Mouse (Mus musculus): Measurements from ENCODE around the gene Nrxn1. TPM values are rescaled to one million over a fixed set of nuclear protein-coding genes. Genes with fewer than 3 reads are reported as not detected.
A peak's percentile ranks its signal among the peaks of the same experiment; 100 is the strongest.

The Nrxn1 gene
- total and polyA plus RNA-seq, 3 experiments = 0.22 TPM; not detected in 2

DNA sequence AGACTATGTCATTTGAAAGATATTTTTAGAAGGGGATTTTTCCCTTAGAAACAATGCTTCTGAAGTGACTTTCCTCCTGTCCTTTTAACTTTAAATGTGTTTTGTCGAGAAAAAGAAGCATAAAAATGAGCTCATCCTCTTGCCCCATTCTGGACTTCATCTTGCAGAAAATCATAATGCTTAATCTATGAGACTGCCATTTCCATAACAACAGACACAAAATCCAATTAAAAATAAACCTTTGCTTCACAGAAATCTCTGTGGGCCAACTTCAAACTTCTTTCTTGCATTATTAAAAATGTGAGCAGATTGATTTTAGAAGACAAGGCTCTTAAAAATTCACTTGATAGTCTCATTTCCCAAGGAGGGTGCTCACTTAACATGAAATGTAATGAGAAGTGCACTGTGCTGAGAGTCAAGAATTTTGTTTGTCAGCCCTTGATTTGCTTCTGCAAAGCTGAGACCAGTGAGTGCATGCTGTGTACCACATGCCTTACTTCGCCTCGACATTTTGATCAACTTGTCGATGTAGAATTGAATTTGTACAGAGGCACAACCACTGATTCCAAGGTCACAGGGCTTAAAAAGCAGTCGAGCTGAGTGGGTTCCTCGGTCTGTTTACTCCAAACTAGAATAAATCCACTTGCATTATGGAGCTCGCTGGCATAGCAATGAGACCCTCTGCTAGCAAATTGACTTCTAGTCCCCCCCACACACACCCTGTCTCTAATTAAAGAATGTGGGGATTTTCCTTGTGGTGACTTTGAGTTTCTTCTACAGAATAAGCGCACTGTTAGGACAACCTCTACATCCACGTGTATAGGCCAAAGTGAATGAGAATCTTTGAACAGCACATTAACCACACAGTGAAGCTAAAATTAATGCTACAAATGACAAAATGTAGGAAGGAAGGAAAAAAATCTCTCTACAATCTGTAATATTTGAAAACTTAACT lies 493.0 kb downstream of the Nrxn1 start:
- no peak for TF ChIP-seq GATA1 (IDR thresholded peaks at IDR 0.05; ENCODE audit: borderline replicate concordance, low read length)
- no peak for TF ChIP-seq GATA2 (IDR thresholded peaks at IDR 0.05; ENCODE audit: borderline replicate concordance, low read depth, low read length)
- no peak for TF ChIP-seq CTCF (IDR thresholded peaks at IDR 0.05; ENCODE audit: low read depth, low read length)
- TF ChIP-seq POLR2AphosphoS5 (IDR thresholded peaks at IDR 0.05; ENCODE audit: insufficient replicate concordance, low read depth, low read length) = no peak
- TF ChIP-seq TAL1 (conservative IDR thresholded peaks at IDR 0.05; ENCODE audit: low read depth, low read length) = no peak
- H3K4me1 ChIP-seq (ENCODE audit: insufficient read depth, low read depth, low read length) = no peaks in the 10 kb centered on the region
- H3K36me3 ChIP-seq (replicated peaks) = no peaks in the 10 kb centered on the region
- H3K9me3 ChIP-seq (replicated peaks) = no peaks in the 10 kb centered on the region
- no peak overlapping the region for H3K4me3 ChIP-seq (ENCODE audit: low read depth, low read length)
- no peak for DNase-seq (ENCODE audit: low spot score)
- ATAC-seq (ENCODE audit: extremely low read depth, insufficient number of reproducible peaks, low FRiP score, poor library complexity, severe bottlenecking) = no peak
- H3K27me3 ChIP-seq (ENCODE audit: insufficient read depth, low read length) = no peaks in the 10 kb centered on the region

DNA sequence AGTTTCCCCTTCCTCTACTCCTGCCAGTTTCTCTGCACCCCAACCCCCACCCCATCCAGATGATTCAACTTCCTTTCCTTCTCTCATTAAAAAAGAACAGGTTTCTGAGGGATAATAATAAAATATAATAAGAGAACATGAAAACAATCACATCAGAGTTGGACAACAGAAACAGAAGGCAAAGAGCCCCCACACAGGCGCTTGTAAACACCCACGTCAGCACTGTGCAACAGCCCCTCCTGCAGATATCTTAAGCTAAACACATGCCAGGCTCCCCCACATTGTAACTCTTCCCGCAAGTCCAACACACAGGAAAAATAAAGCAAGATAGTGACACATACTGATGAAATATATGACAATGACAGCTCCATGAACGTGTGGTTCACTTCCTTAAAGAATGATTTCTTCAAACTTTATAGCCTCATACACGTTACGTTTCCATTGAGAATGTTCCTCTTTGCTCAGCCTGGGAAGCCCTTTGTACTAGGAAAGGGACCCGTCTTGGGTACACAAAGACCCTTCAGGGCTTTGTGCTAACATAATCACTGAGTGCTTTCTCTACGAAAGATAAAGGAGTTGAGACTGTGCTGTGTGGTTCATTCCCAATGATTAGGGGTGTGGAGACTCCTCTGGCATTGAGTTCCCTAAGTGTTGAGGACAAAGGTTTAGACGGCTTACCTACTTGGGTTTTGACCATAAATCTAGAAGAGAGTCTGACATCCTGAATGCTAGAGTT lies 497.9 kb downstream of the Nrxn1 start:
- ATAC-seq (ENCODE audit: extremely low read depth, insufficient number of reproducible peaks, low FRiP score, poor library complexity, severe bottlenecking) = no peak
- no peak for DNase-seq (ENCODE audit: low spot score)
- H3K4me3 ChIP-seq (ENCODE audit: low read depth, low read length) = no peak overlapping the region
- H3K4me1 ChIP-seq (ENCODE audit: insufficient read depth, low read depth, low read length) = no peaks in the 10 kb centered on the region
- H3K27me3 ChIP-seq (ENCODE audit: insufficient read depth, low read length) = no peaks in the 10 kb centered on the region
- no peaks in the 10 kb centered on the region for H3K9me3 ChIP-seq (replicated peaks)
- no peak for TF ChIP-seq GATA2 (IDR thresholded peaks at IDR 0.05; ENCODE audit: borderline replicate concordance, low read depth, low read length)
- no peak for TF ChIP-seq POLR2AphosphoS5 (IDR thresholded peaks at IDR 0.05; ENCODE audit: insufficient replicate concordance, low read depth, low read length)
- TF ChIP-seq GATA1 (IDR thresholded peaks at IDR 0.05; ENCODE audit: borderline replicate concordance, low read length) = no peak
- no peak for TF ChIP-seq TAL1 (conservative IDR thresholded peaks at IDR 0.05; ENCODE audit: low read depth, low read length)
- no peak for TF ChIP-seq CTCF (IDR thresholded peaks at IDR 0.05; ENCODE audit: low read depth, low read length)
- no peaks in the 10 kb centered on the region for H3K36me3 ChIP-seq (replicated peaks)

DNA sequence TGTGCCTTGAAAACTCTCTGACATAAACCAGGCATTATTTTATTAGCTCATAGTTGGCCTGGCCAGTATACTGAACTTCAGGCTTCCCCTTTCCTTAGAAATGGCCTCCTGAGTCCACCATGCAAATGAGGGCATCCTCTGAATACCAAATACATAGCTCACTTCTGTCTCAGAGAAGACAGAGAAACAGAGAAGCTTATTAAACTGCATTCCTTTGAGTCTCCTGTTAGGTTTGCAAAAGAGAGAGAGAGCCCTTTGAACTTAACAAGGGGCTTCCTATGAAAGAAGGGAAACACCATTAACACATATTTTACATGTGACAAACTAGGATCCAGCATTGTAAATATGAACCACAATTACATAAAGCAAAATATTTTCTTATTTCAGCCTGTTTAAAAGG lies 506.0 kb downstream of the Nrxn1 start:
- no peak for TF ChIP-seq POLR2AphosphoS5 (IDR thresholded peaks at IDR 0.05; ENCODE audit: insufficient replicate concordance, low read depth, low read length)
- ATAC-seq (ENCODE audit: extremely low read depth, insufficient number of reproducible peaks, low FRiP score, poor library complexity, severe bottlenecking) (no peak), DNase-seq (ENCODE audit: low spot score) (no peak)
- Histone ChIP-seq H3K4me1 (ENCODE audit: insufficient read depth, low read depth, low read length) (no peaks in the 10 kb centered on the region), H3K4me3 (ENCODE audit: low read depth, low read length) (no peak overlapping the region), H3K9me3 (replicated peaks) (no peaks in the 10 kb centered on the region), H3K27me3 (ENCODE audit: insufficient read depth, low read length) (no peaks in the 10 kb centered on the region), H3K36me3 (replicated peaks) (no peaks in the 10 kb centered on the region)

DNA sequence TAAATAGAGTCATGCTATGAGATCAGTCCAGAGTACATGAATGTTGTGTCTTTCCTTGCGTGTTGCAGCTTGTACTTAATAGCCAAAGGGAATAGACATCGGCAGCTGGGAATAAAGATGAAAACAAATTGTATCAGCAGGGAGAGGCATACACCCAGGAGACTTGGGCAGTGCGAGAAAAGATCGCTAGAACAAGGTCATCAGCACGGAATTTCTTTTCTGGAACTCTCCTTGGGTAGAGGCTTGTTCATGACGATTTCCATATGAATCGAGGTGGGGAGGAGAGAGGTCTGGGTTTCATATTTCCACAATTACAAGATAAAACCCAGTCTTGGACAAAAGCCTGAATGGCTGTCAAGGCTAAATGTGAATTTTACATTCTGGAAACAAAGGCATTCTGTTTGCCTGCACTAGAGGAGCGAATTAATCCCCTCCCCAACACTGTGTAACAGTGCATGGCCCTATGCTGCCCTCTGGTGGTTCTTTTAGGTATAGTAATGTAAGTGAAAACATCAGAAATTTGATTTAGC lies 508.1 kb downstream of the Nrxn1 start:
- H3K9me3 ChIP-seq (replicated peaks) = no peaks in the 10 kb centered on the region
- TF ChIP-seq CTCF (IDR thresholded peaks at IDR 0.05; ENCODE audit: low read depth, low read length) (0 out of 2 replicates have a peak, but pooled peaks have one; percentile 12), GATA1 (IDR thresholded peaks at IDR 0.05; ENCODE audit: borderline replicate concordance, low read length) (no peak), TAL1 (conservative IDR thresholded peaks at IDR 0.05; ENCODE audit: low read depth, low read length) (no peak), POLR2AphosphoS5 (IDR thresholded peaks at IDR 0.05; ENCODE audit: insufficient replicate concordance, low read depth, low read length) (no peak)
- no peaks in the 10 kb centered on the region for H3K27me3 ChIP-seq (ENCODE audit: insufficient read depth, low read length)
- no peaks in the 10 kb centered on the region for H3K4me1 ChIP-seq (ENCODE audit: insufficient read depth, low read depth, low read length)
- H3K4me3 ChIP-seq (ENCODE audit: low read depth, low read length) = no peak overlapping the region
- no peaks in the 10 kb centered on the region for H3K36me3 ChIP-seq (replicated peaks)
- DNase-seq (ENCODE audit: low spot score) = no peak
- no peak; the same call in 1 of the 2 replicates for ATAC-seq (ENCODE audit: extremely low read depth, insufficient number of reproducible peaks, low FRiP score, poor library complexity, severe bottlenecking)

DNA sequence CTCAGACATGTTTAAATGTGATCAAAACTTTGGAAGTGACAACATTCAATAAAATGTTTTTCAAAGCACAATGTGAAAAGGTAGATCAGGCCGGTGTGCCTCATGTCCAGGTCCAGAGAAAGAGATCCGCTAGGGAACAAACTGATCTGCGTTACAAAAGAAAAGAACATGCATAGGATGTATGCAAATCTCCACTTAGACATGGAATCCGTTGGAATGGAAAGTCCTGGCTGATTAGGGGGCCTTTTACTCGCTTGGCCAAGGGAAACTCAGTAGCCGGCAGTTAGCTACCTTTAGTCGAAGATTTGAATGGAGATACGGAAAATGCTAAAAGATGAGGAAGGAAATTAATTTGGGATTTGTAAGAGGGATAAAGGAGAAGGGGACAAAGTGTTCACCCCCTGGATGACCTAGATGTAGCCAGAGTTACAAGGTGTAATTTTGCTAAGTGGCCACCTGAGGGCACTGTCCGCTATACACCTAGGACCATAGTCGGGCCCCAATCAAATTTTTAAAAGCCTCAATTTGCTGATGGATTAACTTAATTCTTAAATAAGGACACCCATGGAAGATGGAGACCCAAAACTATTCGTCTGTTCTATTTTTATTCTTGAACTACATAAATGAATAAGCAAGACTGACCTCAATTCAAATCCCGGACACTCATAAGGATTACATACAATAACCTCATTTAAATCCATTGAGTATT lies 508.9 kb downstream of the Nrxn1 start:
- ATAC-seq (ENCODE audit: extremely low read depth, insufficient number of reproducible peaks, low FRiP score, poor library complexity, severe bottlenecking) (no peak), DNase-seq (ENCODE audit: low spot score) (no peak)
- H3K9me3 ChIP-seq (replicated peaks) = no peaks in the 10 kb centered on the region

More for the DNA sequence above, 508.9 kb downstream of the Nrxn1 start:
- no peaks in the 10 kb centered on the region for H3K36me3 ChIP-seq (replicated peaks)
- no peaks in the 10 kb centered on the region for H3K27me3 ChIP-seq (ENCODE audit: insufficient read depth, low read length)
- no peaks in the 10 kb centered on the region for H3K4me1 ChIP-seq (ENCODE audit: insufficient read depth, low read depth, low read length)
- no peak overlapping the region for H3K4me3 ChIP-seq (ENCODE audit: low read depth, low read length)
- TF ChIP-seq GATA2 (IDR thresholded peaks at IDR 0.05; ENCODE audit: borderline replicate concordance, low read depth, low read length) (no peak), TAL1 (conservative IDR thresholded peaks at IDR 0.05; ENCODE audit: low read depth, low read length) (no peak), CTCF (IDR thresholded peaks at IDR 0.05; ENCODE audit: low read depth, low read length) (no peak), GATA1 (IDR thresholded peaks at IDR 0.05; ENCODE audit: borderline replicate concordance, low read length) (no peak), POLR2AphosphoS5 (IDR thresholded peaks at IDR 0.05; ENCODE audit: insufficient replicate concordance, low read depth, low read length) (no peak)

Data from G1E (cell line).